Mouse (Mus musculus): ENCODE measurements around the gene Gm5737. TPM values are rescaled to one million over a fixed set of nuclear protein-coding genes. Genes with fewer than 3 reads are reported as not detected.

Gm5737 gene
- polyA plus RNA-seq, 1 experiment, result 0.83 TPM

- WGBS, result 69% methylated on average over 5 of the region's 5 CpGs
- H3K4me1 ChIP-seq (ENCODE audit: control insufficient read depth, insufficient read depth, low read length), result no peaks in the 10 kb centered on the region
- no peak for DNase-seq
- H3K4me3 ChIP-seq (replicated peaks; ENCODE audit: extremely low read depth, low read depth, low read length), result no peak overlapping the region
- TF ChIP-seq CTCF (IDR thresholded peaks at IDR 0.05; ENCODE audit: insufficient read depth, low read length) (no peak), POLR2A (IDR thresholded peaks at IDR 0.05; ENCODE audit: borderline replicate concordance, extremely low read depth, low read depth, low read length) (no peak)
Observed at GRCm38 (mm10) chr7:120838436-120839160, 26.4 kb downstream of the Gm5737 start.

GRCm38 (mm10) chr7:120839786-120840185, 27.6 kb downstream of the Gm5737 start:
- Histone ChIP-seq H3K4me3 (replicated peaks; ENCODE audit: extremely low read depth, low read depth, low read length) (no peak overlapping the region), H3K4me1 (ENCODE audit: control insufficient read depth, insufficient read depth, low read length) (0 out of 2 replicates have a peak, but pooled peaks cover 4% of the 10 kb centered on the region)
- TF ChIP-seq CTCF (IDR thresholded peaks at IDR 0.05; ENCODE audit: insufficient read depth, low read length), result no peak
- TF ChIP-seq POLR2A (IDR thresholded peaks at IDR 0.05; ENCODE audit: borderline replicate concordance, extremely low read depth, low read depth, low read length), result no peak
- whole genome bisulfite sequencing, result 80% methylated on average over 2 of the region's 2 CpGs
- DNase-seq, result no peak

GRCm38 (mm10) chr7:120842345-120843036, 30.3 kb downstream of the Gm5737 start, which contains the start of gene Eef2k:
Gene Eef2k (plus strand): TSS chr7:120842831.
- Histone ChIP-seq H3K4me1 (ENCODE audit: control insufficient read depth, insufficient read depth, low read length) (0 out of 2 replicates have a peak, but pooled peaks cover 4% of the 10 kb centered on the region), H3K4me3 (replicated peaks; ENCODE audit: extremely low read depth, low read depth, low read length) (peak within 1 kb of the TSS; percentile 53)
- peak; percentile 35; the same call in 1 of the 2 replicates for TF ChIP-seq POLR2A (IDR thresholded peaks at IDR 0.05; ENCODE audit: borderline replicate concordance, extremely low read depth, low read depth, low read length)
- no peak for TF ChIP-seq CTCF (IDR thresholded peaks at IDR 0.05; ENCODE audit: insufficient read depth, low read length)
- WGBS, result 3% methylated on average over 35 of the region's 35 CpGs
- peak; percentile 73 for DNase-seq

- TF ChIP-seq CTCF (IDR thresholded peaks at IDR 0.05; ENCODE audit: insufficient read depth, low read length) (no peak), POLR2A (IDR thresholded peaks at IDR 0.05; ENCODE audit: borderline replicate concordance, extremely low read depth, low read depth, low read length) (peak; percentile 34; the same call in 1 of the 2 replicates)
- WGBS, result under 1% methylated on average over 40 of the region's 40 CpGs
- peak overlapping the region; percentile 53 for H3K4me3 ChIP-seq (replicated peaks; ENCODE audit: extremely low read depth, low read depth, low read length)
- peak; percentile 62 for DNase-seq
- H3K4me1 ChIP-seq (ENCODE audit: control insufficient read depth, insufficient read depth, low read length), result 0 out of 2 replicates have a peak, but pooled peaks cover 4% of the 10 kb centered on the region
Observed at GRCm38 (mm10) chr7:120843037-120843621, 31.0 kb downstream of the Gm5737 start.

- no peak for TF ChIP-seq CTCF (IDR thresholded peaks at IDR 0.05; ENCODE audit: insufficient read depth, low read length)
- TF ChIP-seq POLR2A (IDR thresholded peaks at IDR 0.05; ENCODE audit: borderline replicate concordance, extremely low read depth, low read depth, low read length), result no peak
- no peak for DNase-seq
- Histone ChIP-seq H3K4me1 (ENCODE audit: control insufficient read depth, insufficient read depth, low read length) (0 out of 2 replicates have a peak, but pooled peaks cover 4% of the 10 kb centered on the region), H3K4me3 (replicated peaks; ENCODE audit: extremely low read depth, low read depth, low read length) (peak overlapping the region; percentile 53)
- WGBS, result 7% methylated on average over 16 of the region's 16 CpGs
Observed at GRCm38 (mm10) chr7:120843852-120844435, 31.8 kb downstream of the Gm5737 start.

- Histone ChIP-seq H3K4me1 (ENCODE audit: control insufficient read depth, insufficient read depth, low read length) (0 out of 2 replicates have a peak, but pooled peaks cover 4% of the 10 kb centered on the region), H3K4me3 (replicated peaks; ENCODE audit: extremely low read depth, low read depth, low read length) (no peak overlapping the region)
- TF ChIP-seq CTCF (IDR thresholded peaks at IDR 0.05; ENCODE audit: insufficient read depth, low read length) (no peak), POLR2A (IDR thresholded peaks at IDR 0.05; ENCODE audit: borderline replicate concordance, extremely low read depth, low read depth, low read length) (no peak)
- no peak for DNase-seq
- 69% methylated on average over 9 of the region's 9 CpGs for whole genome bisulfite sequencing
Observed at GRCm38 (mm10) chr7:120844689-120845088, 32.5 kb downstream of the Gm5737 start.

GRCm38 (mm10) chr7:120848831-120849512, 36.8 kb downstream of the Gm5737 start:
- TF ChIP-seq CTCF (IDR thresholded peaks at IDR 0.05; ENCODE audit: insufficient read depth, low read length), result no peak
- no peak overlapping the region for H3K4me3 ChIP-seq (replicated peaks; ENCODE audit: extremely low read depth, low read depth, low read length)
- WGBS, result 80% methylated on average over 3 of the region's 3 CpGs

GRCm38 (mm10) chr7:120850165-120850564, 38.0 kb downstream of the Gm5737 start:
- Histone ChIP-seq H3K4me3 (replicated peaks; ENCODE audit: extremely low read depth, low read depth, low read length) (no peak overlapping the region), H3K4me1 (ENCODE audit: control insufficient read depth, insufficient read depth, low read length) (peaks cover 9% of the 10 kb centered on the region)
- whole genome bisulfite sequencing, result 81% methylated on average over 3 of the region's 3 CpGs
- no peak for DNase-seq
- TF ChIP-seq CTCF (IDR thresholded peaks at IDR 0.05; ENCODE audit: insufficient read depth, low read length) (no peak), POLR2A (IDR thresholded peaks at IDR 0.05; ENCODE audit: borderline replicate concordance, extremely low read depth, low read depth, low read length) (no peak)

More at GRCm38 (mm10) chr7:120848831-120849512, 36.8 kb downstream of the Gm5737 start:
- peaks cover 13% of the 10 kb centered on the region for H3K4me1 ChIP-seq (ENCODE audit: control insufficient read depth, insufficient read depth, low read length)
- no peak for DNase-seq

Measured in lung, adult 2 months (tissue).